Mouse (Mus musculus): ENCODE measurements at regions not wholly inside any gene's neighbourhood (a gene's known extent, or its start where the extent isn't known, plus 50 kb on each side); places are given as distances from the start of the nearest gene placed in this dataset.

DNA sequence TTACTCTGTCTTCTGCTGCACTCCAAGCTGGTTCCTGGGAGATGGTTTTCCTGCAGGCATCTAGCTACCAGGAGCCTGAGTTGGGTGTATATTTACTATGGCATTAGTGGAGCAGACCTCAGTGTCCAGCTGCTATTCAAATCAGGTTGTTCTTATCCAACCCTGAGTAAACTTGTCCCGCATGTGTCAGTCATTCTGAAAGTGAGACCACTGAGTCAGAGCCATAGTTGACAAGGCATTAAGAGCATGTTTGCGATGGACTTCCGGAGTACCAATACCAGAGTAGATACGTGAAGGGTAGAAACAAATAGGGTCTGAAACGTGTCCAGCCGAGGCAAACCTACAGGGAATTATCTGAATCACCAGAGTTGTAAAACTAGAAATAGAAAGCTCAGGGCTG, 520.6 kb downstream of the Defb40 start:
- WGBS (ENCODE audit: insufficient replicate concordance), result 87% methylated on average over 6 of the region's 6 CpGs
- no peak for ATAC-seq (replicated peaks; ENCODE audit: insufficient number of reproducible peaks, low FRiP score, low TSS enrichment)

DNA sequence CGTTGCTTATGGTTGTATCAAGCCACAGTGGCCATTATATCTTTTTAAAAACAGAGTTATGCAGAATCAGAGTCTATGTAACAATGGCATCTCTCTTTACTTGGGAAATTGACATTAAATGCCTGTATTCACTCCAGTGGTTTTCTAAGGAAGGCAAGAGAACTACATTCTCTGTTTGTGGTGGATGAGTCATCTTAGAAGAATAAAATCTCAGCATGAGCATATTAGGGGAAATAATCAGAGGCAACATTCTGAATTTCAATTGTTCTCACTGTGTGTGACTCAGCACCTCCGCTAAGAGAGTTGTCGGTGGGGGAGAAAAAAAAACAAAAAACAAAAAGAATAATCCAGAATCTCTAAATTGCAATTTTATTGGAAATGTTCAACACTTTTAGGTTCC, 529.0 kb downstream of the Defb40 start:
- H3K27me3 ChIP-seq (ENCODE audit: control insufficient read depth, insufficient read depth, low read length), result no peaks in the 10 kb centered on the region
- ATAC-seq (replicated peaks; ENCODE audit: insufficient number of reproducible peaks, low FRiP score, low TSS enrichment), result no peak

More for the DNA sequence above, 520.6 kb downstream of the Defb40 start:
- Histone ChIP-seq H3K27me3 (ENCODE audit: control insufficient read depth, insufficient read depth, low read length) (no peaks in the 10 kb centered on the region), H3K27ac (ENCODE audit: low read depth, low read length) (no peak overlapping the region), H3K4me2 (no peak overlapping the region), H3K36me3 (ENCODE audit: control insufficient read depth, insufficient read depth, low read length) (no peaks in the 10 kb centered on the region), H3K4me1 (ENCODE audit: control insufficient read depth, insufficient read depth, low read length) (no peaks in the 10 kb centered on the region), H3K9me3 (replicated peaks; ENCODE audit: control insufficient read depth, low read length) (no peaks in the 10 kb centered on the region), H3K9ac (ENCODE audit: low read depth, low read length) (no peak overlapping the region), H3K4me3 (ENCODE audit: low read depth, low read length) (no peak overlapping the region)

DNA sequence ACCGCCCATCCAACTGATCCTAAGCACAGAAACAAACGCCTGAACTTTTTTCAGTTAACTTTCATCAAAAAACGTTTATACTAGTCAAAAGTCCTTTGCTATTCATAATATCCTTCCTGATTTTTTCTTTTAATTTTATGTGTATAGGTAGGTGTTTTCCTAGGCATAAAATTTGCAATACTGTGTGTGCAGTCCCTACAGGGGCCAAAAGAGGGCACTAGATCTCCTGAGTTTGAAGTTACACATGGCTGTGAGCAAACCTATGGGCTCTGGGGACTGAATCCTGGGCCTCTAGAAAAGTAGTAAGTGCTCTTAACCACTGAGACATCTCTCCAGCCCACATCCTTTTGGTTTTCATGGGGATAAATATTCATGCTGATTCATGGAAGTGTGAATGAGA, 535.8 kb downstream of the Defb40 start:
- H3K9ac ChIP-seq (ENCODE audit: low read depth, low read length), result no peak overlapping the region
- H3K36me3 ChIP-seq (ENCODE audit: control insufficient read depth, insufficient read depth, low read length), result no peaks in the 10 kb centered on the region
- WGBS (ENCODE audit: insufficient replicate concordance), result 56% methylated on average over 3 of the region's 3 CpGs
- ATAC-seq (replicated peaks; ENCODE audit: insufficient number of reproducible peaks, low FRiP score, low TSS enrichment), result no peak
- H3K27me3 ChIP-seq (ENCODE audit: control insufficient read depth, insufficient read depth, low read length), result no peaks in the 10 kb centered on the region
- H3K9me3 ChIP-seq (replicated peaks; ENCODE audit: control insufficient read depth, low read length), result no peaks in the 10 kb centered on the region
- no peak overlapping the region for H3K4me2 ChIP-seq
- H3K27ac ChIP-seq (ENCODE audit: low read depth, low read length), result no peak overlapping the region
- H3K4me1 ChIP-seq (ENCODE audit: control insufficient read depth, insufficient read depth, low read length), result no peaks in the 10 kb centered on the region
- no peak overlapping the region for H3K4me3 ChIP-seq (ENCODE audit: low read depth, low read length)

More for the DNA sequence above, 529.0 kb downstream of the Defb40 start:
- Histone ChIP-seq H3K9ac (ENCODE audit: low read depth, low read length) (no peak overlapping the region), H3K27ac (ENCODE audit: low read depth, low read length) (no peak overlapping the region), H3K4me2 (no peak overlapping the region), H3K36me3 (ENCODE audit: control insufficient read depth, insufficient read depth, low read length) (no peaks in the 10 kb centered on the region), H3K4me1 (ENCODE audit: control insufficient read depth, insufficient read depth, low read length) (no peaks in the 10 kb centered on the region), H3K4me3 (ENCODE audit: low read depth, low read length) (no peak overlapping the region), H3K9me3 (replicated peaks; ENCODE audit: control insufficient read depth, low read length) (no peaks in the 10 kb centered on the region)
- 84% methylated on average over 3 of the region's 3 CpGs for WGBS (ENCODE audit: insufficient replicate concordance)

DNA sequence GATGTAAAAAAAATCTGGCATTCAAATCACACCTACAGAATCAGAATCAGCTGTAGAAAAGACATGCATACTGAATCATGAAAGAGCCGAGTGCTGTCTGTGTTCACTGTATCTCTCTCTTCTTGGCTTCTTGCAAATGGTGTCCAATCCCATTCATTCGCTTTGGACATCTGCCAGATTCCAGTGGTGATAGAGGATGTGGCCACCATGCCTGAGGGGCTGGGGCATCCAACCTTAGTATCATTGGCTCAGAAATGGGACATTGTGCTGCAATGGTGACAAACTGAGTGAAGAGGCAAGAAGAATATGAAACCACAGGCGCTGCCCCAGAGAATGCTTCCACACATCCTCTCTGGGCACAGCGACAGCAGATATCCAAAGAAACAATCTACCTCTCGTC, 555.2 kb downstream of the Defb40 start:
- Histone ChIP-seq H3K9me3 (replicated peaks; ENCODE audit: control insufficient read depth, low read length) (no peaks in the 10 kb centered on the region), H3K9ac (ENCODE audit: low read depth, low read length) (no peak overlapping the region), H3K27ac (ENCODE audit: low read depth, low read length) (no peak overlapping the region), H3K4me3 (ENCODE audit: low read depth, low read length) (no peak overlapping the region), H3K4me2 (no peak overlapping the region), H3K27me3 (ENCODE audit: control insufficient read depth, insufficient read depth, low read length) (no peaks in the 10 kb centered on the region), H3K36me3 (ENCODE audit: control insufficient read depth, insufficient read depth, low read length) (no peaks in the 10 kb centered on the region), H3K4me1 (ENCODE audit: control insufficient read depth, insufficient read depth, low read length) (no peaks in the 10 kb centered on the region)
- no peak for ATAC-seq (replicated peaks; ENCODE audit: insufficient number of reproducible peaks, low FRiP score, low TSS enrichment)
- WGBS (ENCODE audit: insufficient replicate concordance), result 80% methylated on average over 5 of the region's 5 CpGs

DNA sequence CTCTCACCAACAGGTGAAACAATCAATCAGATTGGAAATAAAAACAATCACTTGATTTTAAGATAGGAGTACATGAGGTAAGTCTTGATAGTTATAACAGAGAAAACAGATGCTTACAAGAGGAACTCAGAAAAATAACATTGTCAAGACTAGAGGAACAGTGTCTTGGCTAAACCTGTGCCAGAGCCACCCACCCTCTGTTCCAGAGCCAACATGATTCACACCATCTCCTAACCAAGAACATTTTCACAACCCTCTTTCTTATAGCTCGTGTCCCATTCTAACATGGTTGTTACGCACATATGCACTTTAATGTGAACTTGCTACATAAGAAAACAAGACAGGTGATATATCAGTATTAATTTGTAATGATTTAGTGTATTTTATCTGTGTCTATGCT, 565.6 kb downstream of the Defb40 start:
- no peaks in the 10 kb centered on the region for H3K9me3 ChIP-seq (replicated peaks; ENCODE audit: control insufficient read depth, low read length)
- no peak for ATAC-seq (replicated peaks; ENCODE audit: insufficient number of reproducible peaks, low FRiP score, low TSS enrichment)
- no peak overlapping the region for H3K27ac ChIP-seq (ENCODE audit: low read depth, low read length)
- no peaks in the 10 kb centered on the region for H3K36me3 ChIP-seq (ENCODE audit: control insufficient read depth, insufficient read depth, low read length)
- H3K4me1 ChIP-seq (ENCODE audit: control insufficient read depth, insufficient read depth, low read length), result no peaks in the 10 kb centered on the region
- H3K4me2 ChIP-seq, result no peak overlapping the region
- H3K9ac ChIP-seq (ENCODE audit: low read depth, low read length), result no peak overlapping the region
- no peak overlapping the region for H3K4me3 ChIP-seq (ENCODE audit: low read depth, low read length)
- H3K27me3 ChIP-seq (ENCODE audit: control insufficient read depth, insufficient read depth, low read length), result no peaks in the 10 kb centered on the region
- WGBS (ENCODE audit: insufficient replicate concordance), result 77% methylated on average over 2 of the region's 2 CpGs

DNA sequence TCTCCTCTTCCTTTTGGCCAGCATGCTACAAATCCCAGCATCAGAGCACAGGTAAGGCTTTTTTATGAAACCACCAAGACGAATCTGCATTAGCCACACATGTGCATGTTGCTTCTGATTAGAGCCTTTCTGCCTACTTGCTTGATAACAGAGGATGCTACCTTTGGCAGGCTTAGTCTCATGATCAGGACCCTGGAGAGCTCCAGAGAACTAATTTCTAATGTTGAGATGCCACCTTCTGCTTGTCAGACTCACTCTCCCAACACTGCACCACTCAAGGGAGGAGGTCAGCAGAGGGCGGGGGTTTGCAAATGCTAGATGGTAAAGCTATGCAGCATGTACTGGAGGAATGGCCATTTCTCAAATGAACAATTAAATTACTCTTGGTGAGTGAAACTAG, 571.6 kb downstream of the Defb40 start:
- WGBS (ENCODE audit: insufficient replicate concordance), result 50% methylated on average over 2 of the region's 2 CpGs

DNA sequence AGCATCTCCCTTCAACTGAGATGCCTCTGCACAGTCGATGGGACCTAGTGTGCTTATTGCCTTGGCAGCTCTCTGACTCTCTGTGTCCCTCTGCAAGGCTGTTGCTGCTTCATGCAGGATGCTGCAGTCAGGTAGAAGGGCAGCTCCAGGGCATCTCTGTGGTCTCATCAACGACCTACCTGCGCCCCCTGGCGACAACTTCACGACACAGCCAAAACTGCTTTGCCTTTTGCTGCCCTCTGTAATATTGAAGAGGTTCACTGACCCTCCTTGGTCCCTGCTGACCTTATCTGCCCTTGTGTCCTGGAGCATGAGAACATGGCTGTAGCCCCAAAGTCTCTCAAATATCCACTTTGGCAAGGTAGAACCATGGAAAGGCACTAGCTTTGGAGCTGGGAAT, 589.7 kb downstream of the Defb40 start:
- H3K4me3 ChIP-seq (ENCODE audit: low read depth, low read length), result no peak overlapping the region
- 5% methylated on average over 5 of the region's 5 CpGs for WGBS (ENCODE audit: insufficient replicate concordance)
- no peaks in the 10 kb centered on the region for H3K9me3 ChIP-seq (replicated peaks; ENCODE audit: control insufficient read depth, low read length)
- H3K9ac ChIP-seq (ENCODE audit: low read depth, low read length), result no peak overlapping the region
- no peak for ATAC-seq (replicated peaks; ENCODE audit: insufficient number of reproducible peaks, low FRiP score, low TSS enrichment)
- H3K27ac ChIP-seq (ENCODE audit: low read depth, low read length), result no peak overlapping the region
- no peaks in the 10 kb centered on the region for H3K4me1 ChIP-seq (ENCODE audit: control insufficient read depth, insufficient read depth, low read length)
- H3K27me3 ChIP-seq (ENCODE audit: control insufficient read depth, insufficient read depth, low read length), result no peaks in the 10 kb centered on the region
- H3K36me3 ChIP-seq (ENCODE audit: control insufficient read depth, insufficient read depth, low read length), result no peaks in the 10 kb centered on the region
- H3K4me2 ChIP-seq, result no peak overlapping the region

More for the DNA sequence above, 571.6 kb downstream of the Defb40 start:
- H3K4me1 ChIP-seq (ENCODE audit: control insufficient read depth, insufficient read depth, low read length), result no peaks in the 10 kb centered on the region
- no peaks in the 10 kb centered on the region for H3K36me3 ChIP-seq (ENCODE audit: control insufficient read depth, insufficient read depth, low read length)
- ATAC-seq (replicated peaks; ENCODE audit: insufficient number of reproducible peaks, low FRiP score, low TSS enrichment), result no peak
- no peak overlapping the region for H3K4me2 ChIP-seq
- no peak overlapping the region for H3K4me3 ChIP-seq (ENCODE audit: low read depth, low read length)
- no peaks in the 10 kb centered on the region for H3K27me3 ChIP-seq (ENCODE audit: control insufficient read depth, insufficient read depth, low read length)
- no peaks in the 10 kb centered on the region for H3K9me3 ChIP-seq (replicated peaks; ENCODE audit: control insufficient read depth, low read length)
- H3K9ac ChIP-seq (ENCODE audit: low read depth, low read length), result no peak overlapping the region
- H3K27ac ChIP-seq (ENCODE audit: low read depth, low read length), result no peak overlapping the region

DNA sequence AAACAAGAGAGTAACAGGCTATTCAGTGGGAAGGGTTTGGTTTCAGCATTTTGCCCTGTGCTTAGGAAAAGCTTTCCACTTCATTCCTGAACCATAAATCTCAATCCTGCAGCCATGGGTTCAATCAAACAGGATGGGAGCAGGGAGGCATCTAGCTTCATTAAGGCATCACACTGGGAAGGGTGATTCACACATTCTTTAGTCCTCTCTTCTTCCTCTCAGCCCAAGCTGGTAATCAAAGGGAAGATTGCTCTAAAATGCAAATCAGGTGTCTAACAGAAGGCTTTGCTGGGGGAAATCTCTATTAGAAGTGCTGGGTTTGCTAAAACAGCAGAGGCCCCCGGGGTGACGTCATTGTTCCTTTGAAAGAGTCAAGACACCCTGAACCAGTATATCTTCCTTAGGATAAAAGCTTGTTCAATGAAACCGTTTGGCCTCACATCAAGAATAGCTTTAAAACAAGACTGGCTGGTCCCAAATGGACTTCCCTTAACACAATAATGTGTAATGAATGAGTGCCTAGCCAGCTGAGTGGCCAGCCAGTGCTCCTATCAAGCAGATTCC, 596.4 kb downstream of the Defb40 start:
- no peak for ATAC-seq (replicated peaks; ENCODE audit: insufficient number of reproducible peaks, low FRiP score, low TSS enrichment)
- Histone ChIP-seq H3K27ac (ENCODE audit: low read depth, low read length) (no peak overlapping the region), H3K4me1 (ENCODE audit: control insufficient read depth, insufficient read depth, low read length) (no peaks in the 10 kb centered on the region), H3K4me2 (no peak overlapping the region), H3K27me3 (ENCODE audit: control insufficient read depth, insufficient read depth, low read length) (no peaks in the 10 kb centered on the region), H3K36me3 (ENCODE audit: control insufficient read depth, insufficient read depth, low read length) (no peaks in the 10 kb centered on the region), H3K9me3 (replicated peaks; ENCODE audit: control insufficient read depth, low read length) (no peaks in the 10 kb centered on the region), H3K9ac (ENCODE audit: low read depth, low read length) (no peak overlapping the region), H3K4me3 (ENCODE audit: low read depth, low read length) (no peak overlapping the region)
- 12% methylated on average over 3 of the region's 3 CpGs for WGBS (ENCODE audit: insufficient replicate concordance)

DNA sequence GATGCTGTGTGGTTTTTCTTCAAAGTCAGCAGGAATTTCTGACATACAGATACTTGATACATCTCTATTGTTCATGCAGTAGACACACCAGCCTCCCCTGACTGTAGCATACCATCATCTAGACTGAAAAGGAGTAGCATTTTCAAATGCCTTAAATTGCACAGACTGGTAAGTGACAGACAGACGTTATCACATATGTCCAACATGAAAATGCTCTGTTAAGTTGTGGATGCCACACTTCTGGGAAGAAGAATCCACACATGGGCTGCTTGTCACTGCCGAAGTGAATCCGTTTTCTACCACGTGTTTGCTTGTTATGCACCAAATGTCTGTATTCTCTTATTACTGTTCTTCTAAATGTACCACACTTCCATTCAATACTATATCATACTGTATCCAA, 629.3 kb downstream of the Defb40 start:
- H3K9me3 ChIP-seq (replicated peaks; ENCODE audit: control insufficient read depth, low read length), result no peaks in the 10 kb centered on the region
- H3K4me3 ChIP-seq (ENCODE audit: low read depth, low read length), result no peak overlapping the region
- no peaks in the 10 kb centered on the region for H3K27me3 ChIP-seq (ENCODE audit: control insufficient read depth, insufficient read depth, low read length)
- no peak overlapping the region for H3K27ac ChIP-seq (ENCODE audit: low read depth, low read length)
- no peak for ATAC-seq (replicated peaks; ENCODE audit: insufficient number of reproducible peaks, low FRiP score, low TSS enrichment)
- 75% methylated on average over 4 of the region's 4 CpGs for WGBS (ENCODE audit: insufficient replicate concordance)
- no peak overlapping the region for H3K9ac ChIP-seq (ENCODE audit: low read depth, low read length)
- no peaks in the 10 kb centered on the region for H3K4me1 ChIP-seq (ENCODE audit: control insufficient read depth, insufficient read depth, low read length)
- H3K36me3 ChIP-seq (ENCODE audit: control insufficient read depth, insufficient read depth, low read length), result no peaks in the 10 kb centered on the region
- H3K4me2 ChIP-seq, result no peak overlapping the region
